Mouse (Mus musculus) lung, embryonic 16.5 days (tissue): ENCODE results near the gene Dscaml1. TPM values are rescaled to one million over a fixed set of nuclear protein-coding genes. Genes with fewer than 3 reads are reported as not detected.

Experiments used
- ATAC-seq: fragments of 200-750 bp; cut with Nextera tagmentation; 2 replicates; pipeline ENCODE4 v1.8.0; 2017; ENCODE audit warnings: low read depth, mild to moderate bottlenecking, moderate library complexity
- H3K27ac ChIP-seq: fragments of 300-500 bp; sonication (generic); 2 replicates; pipeline ENCODE4 v1.5.1; 2014; ENCODE audit warnings: mild to moderate bottlenecking, control low read depth, low read length
- H3K27me3 ChIP-seq: fragments of 300-500 bp; sonication (generic); 2 replicates; pipeline ENCODE4 v1.6.1; 2014; ENCODE audit warnings: low read depth, low read length, mixed read lengths; ENCODE audit not compliant: control insufficient read depth, insufficient read depth
- H3K36me3 ChIP-seq: fragments of 300-500 bp; sonication (generic); 2 replicates; pipeline ENCODE4 v1.6.1; 2014; ENCODE audit warnings: low read length; ENCODE audit not compliant: control insufficient read depth, insufficient read depth
- H3K4me1 ChIP-seq: fragments of 300-500 bp; sonication (generic); replicated peaks from 2 replicates; pipeline ENCODE4 v1.6.1; 2014; ENCODE audit warnings: low read length, mixed read lengths; ENCODE audit not compliant: control insufficient read depth, insufficient read depth
- H3K4me2 ChIP-seq: fragments of 300-500 bp; sonication (generic); 2 replicates; pipeline ENCODE4 v1.6.1; 2014; ENCODE audit warnings: low read depth, low read length, control low read depth
- H3K4me3 ChIP-seq: fragments of 300-500 bp; sonication (generic); 2 replicates; pipeline ENCODE4 v1.5.1; 2014; ENCODE audit warnings: mild to moderate bottlenecking, low read length, control low read depth
- H3K9ac ChIP-seq: fragments of 300-500 bp; sonication (generic); 2 replicates; pipeline ENCODE4 v1.6.1; 2014; ENCODE audit warnings: low read length, control low read depth
- H3K9me3 ChIP-seq: fragments of 300-500 bp; sonication (generic); 2 replicates; pipeline ENCODE4 v1.6.1; 2016; ENCODE audit warnings: low read length; ENCODE audit not compliant: control insufficient read depth
- WGBS: fragments of 180-500 bp; shearing (Covaris S2); extraction: QIAGEN DNeasy Blood & Tissue Kit; methylation state at CpG from one replicate; pipeline ENCODE4 v1.1.7; 2014; 5-methylcytosine and 5-hydroxymethylcytosine counted together
- polyA plus RNA-seq: library from polyadenylated mRNA; unstranded; fragments of >200 nt; fragmentation: Nextera tagmentation; extraction: Ambion mirVana; gene quantifications from 2 replicates; pipeline ENCODE4 v1.2.1, GENCODE M21; 2015

The Dscaml1 gene
- polyA plus RNA-seq, 1 experiment from 2014 or later = 0.18 TPM

DNA sequence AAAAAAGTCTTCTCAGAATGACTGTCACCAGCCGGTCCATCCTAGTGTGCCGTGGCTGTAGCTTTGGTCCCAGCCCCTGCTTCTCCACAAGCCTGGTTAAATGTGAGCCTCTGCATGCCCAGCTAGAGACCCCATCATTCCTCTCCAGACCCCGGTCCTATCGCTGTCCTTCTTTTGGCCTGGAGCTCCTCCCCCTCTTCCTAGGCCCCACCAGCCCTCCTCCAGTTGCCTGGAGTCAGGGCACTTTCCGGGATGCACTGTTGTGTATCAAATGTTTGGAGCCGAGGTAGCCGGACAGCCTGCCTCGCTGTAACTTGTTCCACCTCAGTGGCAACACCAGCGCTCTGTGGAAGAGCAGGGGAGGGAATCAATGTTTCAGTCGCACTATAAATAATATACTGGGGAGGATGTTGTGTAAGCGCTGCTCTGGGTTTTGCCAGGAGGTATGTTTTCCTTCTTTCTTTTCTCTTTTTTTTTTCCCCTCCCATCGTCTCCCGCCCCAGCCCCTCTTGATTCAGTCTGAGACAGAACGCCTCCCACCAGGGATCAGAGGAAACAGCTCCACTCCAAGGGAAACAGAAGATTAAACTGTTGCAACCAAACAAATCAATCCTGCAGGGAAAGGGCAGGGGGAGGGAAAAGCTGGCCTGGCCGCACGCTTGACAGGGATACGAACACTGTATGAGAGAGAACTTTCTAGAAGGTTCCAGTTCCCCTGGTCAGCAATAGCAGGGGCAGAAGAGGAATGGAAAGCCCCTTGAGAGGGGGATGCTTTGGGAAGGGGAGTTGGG is 128.8 kb downstream of the Dscaml1 start:
- Histone ChIP-seq H3K27me3 (no peaks in the 10 kb centered on the region), H3K4me2 (peak overlapping the region; percentile 4; the same call in 1 of the 2 replicates), H3K27ac (no peak overlapping the region), H3K36me3 (no peaks in the 10 kb centered on the region), H3K4me1 (peaks cover 5% of the 10 kb centered on the region), H3K9ac (no peak overlapping the region), H3K9me3 (no peaks in the 10 kb centered on the region), H3K4me3 (no peak overlapping the region)
- 20% methylated on average over 17 of the region's 17 CpGs for WGBS
- ATAC-seq = no peak; the same call in 1 of the 2 replicates

DNA sequence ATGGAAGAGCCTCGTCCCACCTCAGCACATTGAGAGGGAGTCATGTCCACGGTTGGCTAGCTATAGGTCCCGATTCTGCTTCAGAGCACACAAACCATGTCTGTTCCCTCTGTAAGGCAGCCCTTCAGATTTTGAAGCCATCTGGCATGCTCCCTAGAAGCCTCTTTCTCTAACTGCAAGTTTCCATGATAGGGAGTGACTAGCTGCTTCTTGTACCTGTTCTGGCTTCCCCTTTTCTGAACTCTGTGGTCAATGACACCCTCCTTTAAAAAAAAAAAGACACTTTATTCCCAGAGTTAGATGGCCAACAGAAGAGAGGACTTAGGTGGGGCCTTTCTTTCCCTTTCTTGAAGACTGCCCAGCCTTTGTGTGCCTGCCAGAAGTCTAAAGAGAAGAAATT is 130.5 kb downstream of the Dscaml1 start:
- Histone ChIP-seq H3K4me3 (no peak overlapping the region), H3K36me3 (no peaks in the 10 kb centered on the region), H3K9me3 (no peaks in the 10 kb centered on the region), H3K4me1 (peaks cover 5% of the 10 kb centered on the region), H3K27ac (no peak overlapping the region), H3K27me3 (no peaks in the 10 kb centered on the region), H3K4me2 (no peak overlapping the region), H3K9ac (no peak overlapping the region)
- 87% methylated on average over 3 of the region's 3 CpGs for WGBS
- no peak for ATAC-seq

DNA sequence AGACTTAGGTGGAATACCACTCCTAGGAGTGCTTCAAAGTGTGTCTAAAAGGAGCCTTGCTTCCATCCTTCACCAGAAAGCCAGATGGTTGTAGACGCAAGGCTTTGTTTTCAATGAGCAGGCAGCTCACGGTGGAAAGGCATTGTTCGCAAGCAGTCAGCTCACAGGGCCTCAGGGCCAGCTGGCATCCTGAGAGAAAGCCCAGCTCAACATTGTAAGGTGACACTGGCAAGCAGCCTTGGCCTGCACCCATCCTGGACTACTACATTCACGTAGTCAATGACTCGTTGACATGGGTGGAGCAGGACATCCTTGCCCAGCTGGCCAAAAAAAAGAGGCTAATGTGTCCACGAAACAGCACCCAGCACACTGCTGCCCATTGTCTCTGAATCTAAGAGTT is 134.6 kb downstream of the Dscaml1 start:
- Histone ChIP-seq H3K9ac (no peak overlapping the region), H3K9me3 (no peaks in the 10 kb centered on the region), H3K4me3 (no peak overlapping the region), H3K27me3 (no peaks in the 10 kb centered on the region), H3K27ac (no peak overlapping the region), H3K4me2 (no peak overlapping the region), H3K4me1 (no peaks in the 10 kb centered on the region), H3K36me3 (no peaks in the 10 kb centered on the region)
- 72% methylated on average over 6 of the region's 6 CpGs for WGBS
- ATAC-seq = no peak

DNA sequence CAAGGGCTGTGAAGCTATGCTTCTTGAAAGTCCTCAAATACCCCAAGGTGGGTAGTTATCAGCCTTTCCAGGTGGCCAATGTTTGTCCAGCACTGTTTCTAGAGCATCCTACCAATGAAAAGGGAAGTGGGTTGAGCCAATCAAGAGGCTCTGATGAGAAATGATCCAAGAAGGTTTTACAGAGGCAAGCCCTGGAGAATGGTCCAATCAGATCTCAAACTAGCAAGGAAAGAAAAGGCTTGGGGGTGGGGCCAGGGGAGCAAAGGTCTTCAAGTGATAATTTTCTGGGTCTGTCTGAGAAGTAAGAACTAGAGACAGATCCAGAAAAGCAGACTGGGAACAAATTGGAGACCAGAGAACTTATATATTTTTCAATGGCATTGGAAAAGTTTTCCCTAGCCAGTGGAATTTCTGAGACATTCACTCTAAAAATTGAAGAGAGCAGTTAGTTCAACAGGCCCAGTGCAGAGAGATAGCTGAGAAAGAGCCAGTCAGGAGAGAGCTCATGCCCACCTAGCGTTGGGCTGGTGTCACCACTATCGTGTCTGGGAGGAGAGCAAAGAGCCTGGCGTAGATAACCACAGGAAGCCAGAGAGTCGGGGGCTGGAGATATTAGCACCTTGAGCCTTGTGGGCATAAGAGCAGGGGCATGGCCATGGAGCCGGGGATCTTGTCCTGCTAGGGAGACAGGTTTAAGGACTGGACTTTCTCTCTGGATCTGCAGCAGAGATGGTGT is 140.6 kb downstream of the Dscaml1 start:
- no peak overlapping the region for H3K4me2 ChIP-seq
- H3K36me3 ChIP-seq = no peaks in the 10 kb centered on the region
- H3K27ac ChIP-seq = no peak overlapping the region
- 63% methylated on average over 5 of the region's 5 CpGs for WGBS
- no peak overlapping the region for H3K4me3 ChIP-seq
- no peaks in the 10 kb centered on the region for H3K4me1 ChIP-seq
- no peak overlapping the region for H3K9ac ChIP-seq
- H3K9me3 ChIP-seq = no peaks in the 10 kb centered on the region
- H3K27me3 ChIP-seq = no peaks in the 10 kb centered on the region
- no peak for ATAC-seq

DNA sequence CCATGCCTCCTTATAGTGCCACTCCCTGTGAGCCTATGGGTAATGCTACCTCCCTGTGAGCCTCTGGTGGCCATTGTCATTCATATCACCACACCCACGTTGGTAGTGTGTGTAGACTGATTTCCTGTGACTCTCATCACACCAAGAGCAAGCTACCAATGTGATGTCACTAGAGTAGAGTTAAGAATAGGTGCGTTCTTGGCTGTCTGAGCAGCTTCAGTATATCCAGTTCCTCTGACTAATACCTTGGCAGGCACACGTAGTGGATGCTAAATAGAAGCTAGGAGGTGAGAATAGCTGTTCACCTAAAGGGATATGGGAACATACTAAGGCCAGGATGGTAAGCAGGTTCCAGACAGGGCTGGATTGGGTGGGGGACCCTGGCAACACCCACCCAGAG is 143.3 kb downstream of the Dscaml1 start:
- Histone ChIP-seq H3K4me3 (no peak overlapping the region), H3K4me1 (peaks cover 20% of the 10 kb centered on the region), H3K27me3 (no peaks in the 10 kb centered on the region), H3K36me3 (no peaks in the 10 kb centered on the region), H3K9me3 (no peaks in the 10 kb centered on the region), H3K27ac (no peak overlapping the region), H3K9ac (no peak overlapping the region), H3K4me2 (no peak overlapping the region)
- ATAC-seq = no peak
- 68% methylated on average over 3 of the region's 3 CpGs for WGBS

GRCm38 (mm10) chr9:45570346-45570745 is 143.9 kb downstream of the Dscaml1 start:
- 75% methylated on average over 5 of the region's 5 CpGs for WGBS
- peaks cover 22% of the 10 kb centered on the region for H3K4me1 ChIP-seq
- no peaks in the 10 kb centered on the region for H3K36me3 ChIP-seq
- H3K27ac ChIP-seq = no peak overlapping the region
- H3K27me3 ChIP-seq = no peaks in the 10 kb centered on the region
- no peaks in the 10 kb centered on the region for H3K9me3 ChIP-seq
- no peak for ATAC-seq
- no peak overlapping the region for H3K9ac ChIP-seq
- H3K4me2 ChIP-seq = no peak overlapping the region
- H3K4me3 ChIP-seq = no peak overlapping the region

DNA sequence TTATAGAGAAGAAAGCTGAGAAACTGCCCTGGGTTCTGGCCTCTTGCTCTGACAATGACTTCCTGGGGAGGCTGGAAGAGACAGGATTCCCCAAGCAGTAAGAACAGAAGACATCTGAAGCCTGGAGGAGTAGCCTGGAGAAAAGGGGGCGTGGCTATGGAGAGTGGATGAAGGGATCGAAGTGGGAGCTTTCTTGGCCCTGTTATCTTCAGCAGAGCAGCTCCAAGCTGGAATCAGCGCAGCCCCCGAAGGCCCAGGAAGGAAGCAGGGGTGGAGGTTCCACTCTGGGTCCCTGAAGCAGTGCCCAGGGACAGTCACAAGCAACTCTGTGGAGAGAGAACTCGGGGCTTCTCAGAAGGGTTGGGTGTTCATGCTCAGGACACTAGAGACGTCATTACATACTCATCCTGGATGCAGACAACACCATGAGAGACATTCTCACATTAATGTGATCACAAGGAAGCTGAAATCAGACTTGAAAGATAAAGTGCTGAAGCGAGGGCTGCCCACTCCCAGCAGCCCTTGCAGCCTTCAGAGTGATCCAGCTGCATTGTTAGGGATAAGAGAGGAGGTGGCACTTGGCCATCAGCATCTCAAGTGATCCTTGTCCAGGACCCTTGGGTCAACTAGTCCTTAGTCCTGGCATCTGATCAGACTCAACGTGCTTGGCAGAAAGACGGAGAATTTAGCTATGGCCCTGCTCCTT is 146.5 kb downstream of the Dscaml1 start:
- H3K4me3 ChIP-seq = no peak overlapping the region
- 0 out of 2 replicates have a peak overlapping the region, but pooled peaks have one; percentile 0 for H3K4me2 ChIP-seq
- peak overlapping the region; percentile 41 for H3K27ac ChIP-seq
- no peaks in the 10 kb centered on the region for H3K9me3 ChIP-seq
- H3K9ac ChIP-seq = no peak overlapping the region
- no peaks in the 10 kb centered on the region for H3K36me3 ChIP-seq
- peak; percentile 88 for ATAC-seq
- H3K27me3 ChIP-seq = no peaks in the 10 kb centered on the region
- H3K4me1 ChIP-seq = peaks cover 22% of the 10 kb centered on the region
- WGBS = 15% methylated on average over 9 of the region's 9 CpGs

GRCm38 (mm10) chr9:45573493-45573815 is 147.0 kb downstream of the Dscaml1 start:
- Histone ChIP-seq H3K9ac (no peak overlapping the region), H3K4me2 (no peak overlapping the region), H3K27ac (peak overlapping the region; percentile 74), H3K4me3 (no peak overlapping the region), H3K4me1 (peaks cover 22% of the 10 kb centered on the region), H3K36me3 (no peaks in the 10 kb centered on the region), H3K9me3 (no peaks in the 10 kb centered on the region), H3K27me3 (no peaks in the 10 kb centered on the region)
- no peak for ATAC-seq

DNA sequence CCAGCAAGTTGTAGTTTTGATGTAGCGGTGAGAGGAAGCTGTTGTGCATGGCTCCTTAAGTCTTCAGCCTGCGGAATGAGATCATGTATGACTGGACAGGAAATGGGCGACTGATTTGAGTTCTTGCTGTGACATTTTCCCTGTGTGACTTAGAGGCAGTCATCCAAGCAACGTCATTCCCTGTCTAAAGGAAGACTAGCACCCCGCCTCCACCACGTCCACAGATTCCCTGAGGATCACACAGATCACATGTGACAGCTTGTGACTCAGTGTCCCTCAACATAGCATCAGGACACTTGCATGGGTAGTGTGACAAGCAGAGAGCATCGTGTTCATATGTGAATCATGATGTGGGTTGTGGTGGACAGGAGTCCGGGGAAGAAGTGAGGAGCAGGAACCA is 147.6 kb downstream of the Dscaml1 start:
- Histone ChIP-seq H3K36me3 (no peaks in the 10 kb centered on the region), H3K4me3 (no peak overlapping the region), H3K4me2 (no peak overlapping the region), H3K27me3 (no peaks in the 10 kb centered on the region), H3K9me3 (no peaks in the 10 kb centered on the region), H3K27ac (peak overlapping the region; percentile 74), H3K4me1 (peaks cover 22% of the 10 kb centered on the region), H3K9ac (no peak overlapping the region)
- 60% methylated on average over 8 of the region's 8 CpGs for whole genome bisulfite sequencing
- no peak for ATAC-seq
